Mouse (Mus musculus): ENCODE data around the gene Rhox3a2. TPM values are rescaled to one million over a fixed set of nuclear protein-coding genes. Genes with fewer than 3 reads are reported as not detected.
"Not testable (repeated sequence)": the region's sequence is repeated elsewhere in the genome, so short reads cannot be mapped to it uniquely, and the experiment has no call there.

Rhox3a2 gene
- polyA plus RNA-seq (2015; fragmentation: Nextera tagmentation; extraction: Ambion mirVana), result not detected in 2 replicates

DNA sequence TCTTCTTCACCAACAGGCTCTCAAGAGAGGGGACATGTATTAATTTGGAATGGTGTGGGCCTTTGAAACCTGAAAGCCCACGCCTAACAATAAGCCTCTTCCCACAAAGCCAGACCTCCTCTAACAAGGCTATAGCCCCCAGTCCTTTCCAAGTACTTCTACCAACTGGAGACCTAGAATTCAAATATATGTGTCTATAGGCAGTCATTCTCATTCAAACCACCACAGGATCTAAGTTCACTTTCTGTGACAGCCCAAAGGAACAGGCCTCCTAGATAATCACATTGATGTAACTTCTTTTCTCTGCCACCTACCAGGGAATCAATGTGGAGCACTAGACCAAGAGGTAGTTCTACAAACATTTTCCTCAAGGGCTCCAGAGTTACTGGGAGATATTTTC, at the start of gene Rhox3a2:
Gene Rhox3a2, plus strand, starts transcription at position 301 of the 400 bp plus-strand sequence.
- H3K27me3 ChIP-seq; H3K27ac ChIP-seq; ATAC-seq (ENCODE audit: low FRiP score, low read depth); H3K9ac ChIP-seq; H3K4me2 ChIP-seq (replicated peaks); H3K4me3 ChIP-seq; H3K9me3 ChIP-seq; H3K4me1 ChIP-seq; H3K36me3 ChIP-seq: not testable (repeated sequence)
- WGBS, result no CpG with 5 or more reads among the region's 1 CpGs

DNA sequence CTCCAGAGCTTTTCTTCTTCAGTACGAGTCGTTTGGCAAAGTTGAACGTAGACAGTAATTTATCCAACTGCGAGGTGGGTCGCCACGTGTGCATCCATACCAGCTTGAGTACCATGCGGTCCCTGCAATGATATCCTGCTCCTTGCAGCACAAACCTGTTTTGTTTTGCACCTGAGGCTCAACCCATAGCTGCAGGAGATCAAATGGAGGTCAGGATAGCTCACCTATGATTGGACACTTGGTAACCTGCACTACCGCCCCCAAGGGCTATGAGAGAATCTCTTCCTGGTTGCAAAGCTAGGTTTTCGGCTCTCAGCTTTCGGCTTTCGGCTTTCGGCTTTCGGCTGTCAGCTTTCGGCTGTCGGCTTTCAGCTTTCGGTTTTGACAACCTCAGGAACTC, 10.7 kb downstream of the Rhox3a2 start, which contains the start of gene Rhox4a2:
Gene Rhox4a2, plus strand, starts transcription at position 301 of the 400 bp plus-strand sequence.
- ATAC-seq (ENCODE audit: low FRiP score, low read depth); H3K36me3 ChIP-seq; H3K4me3 ChIP-seq; H3K27ac ChIP-seq; H3K9me3 ChIP-seq; H3K27me3 ChIP-seq; H3K9ac ChIP-seq; H3K4me1 ChIP-seq; H3K4me2 ChIP-seq (replicated peaks): not testable (repeated sequence)
- WGBS, result 94% methylated on average over 9 of the region's 16 CpGs

- not testable (repeated sequence) for H3K27me3 ChIP-seq; H3K4me2 ChIP-seq (replicated peaks); H3K9ac ChIP-seq; H3K4me3 ChIP-seq; H3K27ac ChIP-seq; H3K36me3 ChIP-seq; H3K9me3 ChIP-seq; ATAC-seq (ENCODE audit: low FRiP score, low read depth); H3K4me1 ChIP-seq
- no CpG with 5 or more reads among the region's 9 CpGs for WGBS
Measured at GRCm38 (mm10) chrX:37411767-37412166, 31.9 kb downstream of the Rhox3a2 start, which contains the start of gene Rhox2b. Gene Rhox2b (plus strand): TSS chrX:37412067.

- not testable (repeated sequence) for H3K4me1 ChIP-seq; H3K4me3 ChIP-seq; ATAC-seq (ENCODE audit: low FRiP score, low read depth); H3K36me3 ChIP-seq; H3K27ac ChIP-seq; H3K9me3 ChIP-seq; H3K4me2 ChIP-seq (replicated peaks); H3K27me3 ChIP-seq; H3K9ac ChIP-seq
- WGBS, result 84% methylated on average over 15 of the region's 15 CpGs
Measured at GRCm38 (mm10) chrX:37432194-37432593, 52.4 kb downstream of the Rhox3a2 start, which contains the start of gene Rhox4b. Gene Rhox4b (plus strand): TSS chrX:37432494.

Other genes with a start within 250 kb of the Rhox3a2 start
- gene Akap14, start 211.2 kb upstream of the Rhox3a2 start, polyA plus RNA-seq (2015; fragmentation: Nextera tagmentation; extraction: Ambion mirVana), result not detected in 2 replicates
- 459 and 474 TPM in 2 replicates for gene Ndufa1, start 188.9 kb upstream of the Rhox3a2 start, polyA plus RNA-seq (2015; fragmentation: Nextera tagmentation; extraction: Ambion mirVana)
- gene Rnf113a1, start 188.8 kb upstream of the Rhox3a2 start, polyA plus RNA-seq (2015; fragmentation: Nextera tagmentation; extraction: Ambion mirVana), result 12.3 and 13.8 TPM in 2 replicates
- gene Gm9, start 169.0 kb upstream of the Rhox3a2 start, polyA plus RNA-seq (2015; fragmentation: Nextera tagmentation; extraction: Ambion mirVana), result 0.18 TPM in 1 of 2 replicates, not detected in the other
- gene Rhox1, start 157.8 kb upstream of the Rhox3a2 start, polyA plus RNA-seq (2015; fragmentation: Nextera tagmentation; extraction: Ambion mirVana), result not detected in 2 replicates
- gene Rhox2a, start 135.1 kb upstream of the Rhox3a2 start, polyA plus RNA-seq (2015; fragmentation: Nextera tagmentation; extraction: Ambion mirVana), result 0.29 TPM in 1 of 2 replicates, not detected in the other
- not detected in 2 replicates for gene Rhox3a, start 130.1 kb upstream of the Rhox3a2 start, polyA plus RNA-seq (2015; fragmentation: Nextera tagmentation; extraction: Ambion mirVana)
- gene Rhox4a, start 114.7 kb upstream of the Rhox3a2 start, polyA plus RNA-seq (2015; fragmentation: Nextera tagmentation; extraction: Ambion mirVana), result not detected in 2 replicates
- 0.67 and 1.2 TPM in 2 replicates for gene Rhox4a2, start 10.8 kb downstream of the Rhox3a2 start, polyA plus RNA-seq (2015; fragmentation: Nextera tagmentation; extraction: Ambion mirVana)
- not detected in 2 replicates for gene Rhox2b, start 32.0 kb downstream of the Rhox3a2 start, polyA plus RNA-seq (2015; fragmentation: Nextera tagmentation; extraction: Ambion mirVana)
- 0.42 TPM in 1 of 2 replicates, not detected in the other for gene Rhox4b, start 52.5 kb downstream of the Rhox3a2 start, polyA plus RNA-seq (2015; fragmentation: Nextera tagmentation; extraction: Ambion mirVana)
- 0.19 TPM in 1 of 2 replicates, not detected in the other for gene Rhox2c, start 73.7 kb downstream of the Rhox3a2 start, polyA plus RNA-seq (2015; fragmentation: Nextera tagmentation; extraction: Ambion mirVana)
- gene Rhox3c, start 78.6 kb downstream of the Rhox3a2 start, polyA plus RNA-seq (2015; fragmentation: Nextera tagmentation; extraction: Ambion mirVana), result not detected in 2 replicates
- gene Rhox4c, start 100.3 kb downstream of the Rhox3a2 start, polyA plus RNA-seq (2015; fragmentation: Nextera tagmentation; extraction: Ambion mirVana), result not detected in 2 replicates
- gene Rhox2d, start 113.4 kb downstream of the Rhox3a2 start, polyA plus RNA-seq (2015; fragmentation: Nextera tagmentation; extraction: Ambion mirVana), result not detected in 2 replicates
- gene Rhox4d, start 134.3 kb downstream of the Rhox3a2 start, polyA plus RNA-seq (2015; fragmentation: Nextera tagmentation; extraction: Ambion mirVana), result not detected in 2 replicates
- gene Rhox2e, start 150.4 kb downstream of the Rhox3a2 start, polyA plus RNA-seq (2015; fragmentation: Nextera tagmentation; extraction: Ambion mirVana), result not detected in 2 replicates
- gene Rhox3e, start 162.0 kb downstream of the Rhox3a2 start, polyA plus RNA-seq (2015; fragmentation: Nextera tagmentation; extraction: Ambion mirVana), result not detected in 2 replicates
- gene Rhox4e, start 177.4 kb downstream of the Rhox3a2 start, polyA plus RNA-seq (2015; fragmentation: Nextera tagmentation; extraction: Ambion mirVana), result 0.42 TPM in 1 of 2 replicates, not detected in the other
- gene Rhox2f, start 191.4 kb downstream of the Rhox3a2 start, polyA plus RNA-seq (2015; fragmentation: Nextera tagmentation; extraction: Ambion mirVana), result not detected in 2 replicates
- gene Rhox3f, start 201.0 kb downstream of the Rhox3a2 start, polyA plus RNA-seq (2015; fragmentation: Nextera tagmentation; extraction: Ambion mirVana), result not detected in 2 replicates
- not detected in 2 replicates for gene Rhox4f, start 227.7 kb downstream of the Rhox3a2 start, polyA plus RNA-seq (2015; fragmentation: Nextera tagmentation; extraction: Ambion mirVana)
- not detected in 2 replicates for gene Rhox3g, start 248.6 kb downstream of the Rhox3a2 start, polyA plus RNA-seq (2015; fragmentation: Nextera tagmentation; extraction: Ambion mirVana)